Mouse (Mus musculus) MEL (cell line): ENCODE results near the gene Cers5. TPM values are rescaled to one million over a fixed set of nuclear protein-coding genes. Genes with fewer than 3 reads are reported as not detected.

ENCODE experiments used
- DNase-seq: peaks from one replicate; pipeline ENCODE4 v3.0.0; 2011; ENCODE audit warnings: low read depth, low spot score
- H3K27ac ChIP-seq: 2 replicates; pipeline ENCODE4 v1.5.1; 2012; ENCODE audit warnings: low read depth, mild to moderate bottlenecking, control low read depth, low read length, moderate library complexity; ENCODE audit not compliant: control insufficient read depth
- H3K27me3 ChIP-seq, 2 experiments: fragments of 150-350 bp in 1 of 2; sonication (generic) in 1 of 2; 2 replicates each; pipeline ENCODE4 v1.6.1; 2012; ENCODE audit warnings: low read length in 2 of 2, mild to moderate bottlenecking in 2 of 2, improper control_type of control experiment in 1 of 2, moderate library complexity in 1 of 2; ENCODE audit not compliant: insufficient read depth in 2 of 2, control insufficient read depth in 1 of 2
- H3K36me3 ChIP-seq, 2 experiments: 2 replicates each; pipeline ENCODE4 v1.6.1; 2012 to 2014; ENCODE audit warnings: low read length in 2 of 2, improper control_type of control experiment in 1 of 2, inconsistent platforms in 1 of 2, mild to moderate bottlenecking in 1 of 2; ENCODE audit not compliant: insufficient read depth in 2 of 2, control insufficient read depth in 1 of 2
- H3K4me1 ChIP-seq, 2 experiments: fragments of 150-350 bp in 1 of 2; sonication (generic) in 1 of 2; 2 replicates each; pipeline ENCODE4 v1.6.1; 2012; ENCODE audit warnings: low read length in 2 of 2, improper control_type of control experiment in 1 of 2, mild to moderate bottlenecking in 1 of 2; ENCODE audit not compliant: insufficient read depth in 2 of 2, control insufficient read depth in 1 of 2
- H3K4me3 ChIP-seq, 2 experiments: fragments of 150-350 bp in 1 of 2; sonication (generic) in 1 of 2; 2 replicates each; pipeline ENCODE4 v1.5.1; 2012; ENCODE audit warnings: low read depth in 2 of 2, low read length in 2 of 2, mild to moderate bottlenecking in 2 of 2, moderate library complexity in 2 of 2, control low read depth in 1 of 2, improper control_type of control experiment in 1 of 2; ENCODE audit not compliant: control insufficient read depth in 1 of 2, insufficient read depth in 1 of 2
- H3K79me2 ChIP-seq: 2 replicates; pipeline ENCODE4 v1.6.1; 2012; ENCODE audit warnings: mild to moderate bottlenecking, low read length, moderate library complexity; ENCODE audit not compliant: control insufficient read depth, poor library complexity, insufficient read depth
- H3K9ac ChIP-seq: 2 replicates; pipeline ENCODE4 v1.6.1; 2012; ENCODE audit warnings: low read depth, mild to moderate bottlenecking, control low read depth, low read length, moderate library complexity; ENCODE audit not compliant: control insufficient read depth, poor library complexity, severe bottlenecking
- H3K9me3 ChIP-seq: fragments of 150-350 bp; sonication (generic); replicated peaks from 2 replicates; pipeline ENCODE4 v1.6.1; 2012; ENCODE audit warnings: mild to moderate bottlenecking, low read length, improper control_type of control experiment, moderate library complexity; ENCODE audit not compliant: insufficient read depth
- BHLHE40 ChIP-seq: IDR thresholded peaks from 2 replicates; pipeline ENCODE4 v1.6.1; 2012; ENCODE audit warnings: low read depth, mild to moderate bottlenecking, inconsistent platforms, low read length, improper control_type of control experiment, borderline replicate concordance
- CHD1 ChIP-seq: IDR thresholded peaks from 2 replicates; pipeline ENCODE4 v1.6.1; 2012; ENCODE audit warnings: low read depth, mild to moderate bottlenecking, inconsistent platforms, low read length, improper control_type of control experiment
- E2F4 ChIP-seq: IDR thresholded peaks from 2 replicates; pipeline ENCODE4 v1.6.1; 2011; ENCODE audit warnings: low read depth, low read length, improper control_type of control experiment, borderline replicate concordance
- EP300 ChIP-seq, 2 experiments: IDR thresholded peaks; 2 replicates each; pipeline ENCODE4 v1.6.1; 2011; ENCODE audit warnings: improper control_type of control experiment in 2 of 2, low read length in 2 of 2, low read depth in 1 of 2, mild to moderate bottlenecking in 1 of 2
- ETS1 ChIP-seq: IDR thresholded peaks from 2 replicates; pipeline ENCODE4 v1.6.1; 2012; ENCODE audit warnings: low read depth, mild to moderate bottlenecking, inconsistent platforms, low read length, improper control_type of control experiment, moderate library complexity
- GATA1 ChIP-seq: IDR thresholded peaks from 2 replicates; pipeline ENCODE4 v1.6.1; 2011; ENCODE audit warnings: low read depth, low read length, improper control_type of control experiment
- HCFC1 ChIP-seq: IDR thresholded peaks from 2 replicates; pipeline ENCODE4 v1.6.1; 2012; ENCODE audit warnings: low read depth, mild to moderate bottlenecking, inconsistent platforms, low read length, improper control_type of control experiment, moderate library complexity
- JUND ChIP-seq: IDR thresholded peaks from 2 replicates; pipeline ENCODE4 v1.6.1; 2011; ENCODE audit warnings: low read depth, mild to moderate bottlenecking, improper control_type of control experiment, low read length
- MAFK ChIP-seq: IDR thresholded peaks from 2 replicates; pipeline ENCODE4 v1.6.1; 2011; ENCODE audit warnings: low read depth, mild to moderate bottlenecking, low read length, improper control_type of control experiment, borderline replicate concordance
- MAZ ChIP-seq: IDR thresholded peaks from 2 replicates; pipeline ENCODE4 v1.6.1; 2012; ENCODE audit warnings: low read depth, mild to moderate bottlenecking, inconsistent platforms, low read length, improper control_type of control experiment
- MEF2A ChIP-seq: IDR thresholded peaks from 2 replicates; pipeline ENCODE4 v1.6.1; 2014; ENCODE audit warnings: low read depth, mild to moderate bottlenecking, inconsistent platforms, low read length, improper control_type of control experiment; ENCODE audit not compliant: poor library complexity, insufficient replicate concordance, severe bottlenecking; ENCODE audit errors: extremely low read depth
- MXI1 ChIP-seq: IDR thresholded peaks from 2 replicates; pipeline ENCODE4 v1.6.1; 2011; ENCODE audit warnings: mild to moderate bottlenecking, low read depth, low read length, improper control_type of control experiment
- MYB ChIP-seq: IDR thresholded peaks from 2 replicates; pipeline ENCODE4 v1.6.1; 2011; ENCODE audit warnings: mild to moderate bottlenecking, low read depth, low read length, improper control_type of control experiment
- MYC ChIP-seq: IDR thresholded peaks from 2 replicates; pipeline ENCODE4 v1.6.1; 2011; ENCODE audit warnings: low read depth, mild to moderate bottlenecking, low read length, improper control_type of control experiment, moderate library complexity
- POLR2AphosphoS2 ChIP-seq: IDR thresholded peaks from 2 replicates; pipeline ENCODE4 v1.6.1; 2011; ENCODE audit warnings: low read length, improper control_type of control experiment
- POLR2AphosphoS5 ChIP-seq: IDR thresholded peaks from 2 replicates; pipeline ENCODE4 v1.6.1; 2012; ENCODE audit warnings: low read depth, borderline replicate concordance, mild to moderate bottlenecking, inconsistent platforms, low read length, moderate library complexity, mixed read lengths
- RAD21 ChIP-seq: IDR thresholded peaks from 2 replicates; pipeline ENCODE4 v1.6.1; 2011; ENCODE audit warnings: mild to moderate bottlenecking, low read depth, low read length, improper control_type of control experiment
- RCOR1 ChIP-seq: IDR thresholded peaks from 2 replicates; pipeline ENCODE4 v1.6.1; 2012; ENCODE audit warnings: low read depth, mild to moderate bottlenecking, inconsistent platforms, low read length, improper control_type of control experiment
- SIN3A ChIP-seq: IDR thresholded peaks from 2 replicates; pipeline ENCODE4 v1.6.1; 2012; ENCODE audit warnings: low read length, improper control_type of control experiment, inconsistent platforms
- TAL1 ChIP-seq: IDR thresholded peaks from 2 replicates; pipeline ENCODE4 v1.6.1; 2012; ENCODE audit warnings: mild to moderate bottlenecking, inconsistent platforms, low read length, moderate library complexity, mixed read lengths
- TCF12 ChIP-seq: IDR thresholded peaks from 2 replicates; pipeline ENCODE4 v1.6.1; 2014; ENCODE audit warnings: low read depth, mild to moderate bottlenecking, inconsistent platforms, low read length, improper control_type of control experiment, moderate library complexity
- UBTF ChIP-seq: IDR thresholded peaks from 2 replicates; pipeline ENCODE4 v1.6.1; 2012; ENCODE audit warnings: low read depth, mild to moderate bottlenecking, inconsistent platforms, low read length, improper control_type of control experiment, moderate library complexity, borderline replicate concordance; ENCODE audit not compliant: insufficient read depth
- USF1 ChIP-seq: IDR thresholded peaks from 2 replicates; pipeline ENCODE4 v1.6.1; 2014; ENCODE audit warnings: low read depth, mild to moderate bottlenecking, inconsistent platforms, low read length, improper control_type of control experiment, moderate library complexity
- ZMIZ1 ChIP-seq: IDR thresholded peaks from 2 replicates; pipeline ENCODE4 v1.6.1; 2012; ENCODE audit warnings: low read depth, mild to moderate bottlenecking, inconsistent platforms, low read length, improper control_type of control experiment, moderate library complexity
- ZNF384 ChIP-seq: IDR thresholded peaks from 2 replicates; pipeline ENCODE4 v1.6.1; 2012; ENCODE audit warnings: low read depth, mild to moderate bottlenecking, inconsistent platforms, low read length, improper control_type of control experiment
- polyA plus RNA-seq, 2 experiments: library from polyadenylated mRNA; stranded (reverse) in 1 of 2; unstranded in 1 of 2; fragments of >175 nt in 1 of 2; fragments of >200 nt in 1 of 2; gene quantifications; 2 replicates each; pipeline versions ENCODE4 v1.2.1 to v1.2.4; 2012; ENCODE audit warnings: low replicate concordance in 2 of 2, low read depth in 1 of 2; ENCODE audit not compliant: insufficient read length in 2 of 2, insufficient read depth in 1 of 2, missing spikeins in 1 of 2
- total RNA-seq: library from RNA; depleted of rRNA; stranded (reverse); fragments of 300-350 nt; gene quantifications from 2 replicates; pipeline ENCODE4 v1.2.3, GENCODE M21; 2012

Cers5 gene
- total and polyA plus RNA-seq, 3 experiments = 21.8 to 43.5 TPM; not detected in 1

- no peak for TF ChIP-seq MAFK
- no peak for TF ChIP-seq GATA1
- TF ChIP-seq ZNF384 = no peak
- TF ChIP-seq POLR2AphosphoS2 = no peak
- TF ChIP-seq ETS1 = 0 out of 2 replicates have a peak, but pooled peaks have one; percentile 23
- peak; percentile 77 for TF ChIP-seq ZMIZ1
- no peak for TF ChIP-seq USF1
- TF ChIP-seq RAD21 = no peak
- TF ChIP-seq E2F4 = no peak
- no peak for TF ChIP-seq CHD1
These were observed 306 bp downstream of the Cers5 start (continued) for GRCm38 (mm10) chr15:99772277-99772880.

GRCm38 (mm10) chr15:99771601-99772276 lies 946 bp downstream of the Cers5 start:
- H3K4me3 ChIP-seq = peak overlapping the region; percentile 70 to 81
- H3K4me1 ChIP-seq = peaks cover 17 to 20% of the 10 kb centered on the region in 2 experiments

GRCm38 (mm10) chr15:99771004-99771500 lies 1.6 kb downstream of the Cers5 start:
- Histone ChIP-seq H3K4me1 (peaks cover 23 to 25% of the 10 kb centered on the region in 2 experiments), H3K9me3 (no peaks in the 10 kb centered on the region), H3K79me2 (no peaks in the 10 kb centered on the region; the same call in 1 of the 2 replicates), H3K9ac (peak overlapping the region; percentile 78), H3K4me3 (peak overlapping the region; percentile 70 to 81), H3K27ac (peak overlapping the region; percentile 4; the same call in 1 of the 2 replicates)
- DNase-seq = peak; percentile 52
- TF ChIP-seq SIN3A = 0 out of 2 replicates have a peak, but pooled peaks have one; percentile 7
- TF ChIP-seq RCOR1 = peak; percentile 93
- TF ChIP-seq GATA1 = peak; percentile 75
- peak; percentile 47 to 50; a peak in 3 of 4 replicates for TF ChIP-seq EP300 (IDR thresholded peaks at IDR 0.05; ENCODE audit: low read depth in 1 of 2, low read length in 2 of 2)
- 0 out of 2 replicates have a peak, but pooled peaks have one; percentile 40 for TF ChIP-seq BHLHE40
- no peak for TF ChIP-seq RAD21
- peak; percentile 49 for TF ChIP-seq TCF12
- TF ChIP-seq MYC = no peak
- peak; percentile 48 for TF ChIP-seq ETS1
- 0 out of 2 replicates have a peak, but pooled peaks have one; percentile 10 for TF ChIP-seq MAFK
- TF ChIP-seq TAL1 = peak; percentile 18; the same call in 1 of the 2 replicates
- TF ChIP-seq MEF2A = no peak
- 0 out of 2 replicates have a peak, but pooled peaks have one; percentile 25 for TF ChIP-seq ZNF384
- TF ChIP-seq, all 39 proteins: peak for 10
- H3K27me3 ChIP-seq = no peaks in the 10 kb centered on the region
- peaks cover 0 to 35% of the 10 kb centered on the region in 2 experiments; a peak in 2 of 4 replicates for H3K36me3 ChIP-seq

More at GRCm38 (mm10) chr15:99771601-99772276, 946 bp downstream of the Cers5 start:
- no peaks in the 10 kb centered on the region for H3K9me3 ChIP-seq
- H3K36me3 ChIP-seq = peaks cover 0 to 31% of the 10 kb centered on the region in 2 experiments; a peak in 2 of 4 replicates
- no peaks in the 10 kb centered on the region; the same call in 1 of the 2 replicates for H3K79me2 ChIP-seq
- DNase-seq = peak; percentile 83
- H3K27me3 ChIP-seq = no peaks in the 10 kb centered on the region
- no peak for TF ChIP-seq MAZ
- peak; percentile 63 for TF ChIP-seq MXI1
- 0 out of 2 replicates have a peak, but pooled peaks have one; percentile 22 for TF ChIP-seq UBTF
- no peak for TF ChIP-seq GATA1
- 0 out of 2 replicates have a peak, but pooled peaks have one; percentile 8 for TF ChIP-seq HCFC1
- TF ChIP-seq CHD1 = peak; percentile 83; the same call in 1 of the 2 replicates
- TF ChIP-seq MYB = no peak
- TF ChIP-seq SIN3A = peak; percentile 38; the same call in 1 of the 2 replicates
- TF ChIP-seq JUND = no peak
- TF ChIP-seq POLR2AphosphoS5 = no peak
- peak overlapping the region; percentile 34 for H3K27ac ChIP-seq
- H3K9ac ChIP-seq = peak overlapping the region; percentile 78
